Mouse (Mus musculus): ENCODE results near the gene Srarp. TPM values are rescaled to one million over a fixed set of nuclear protein-coding genes. Genes with fewer than 3 reads are reported as not detected.

Srarp gene
- total RNA-seq, 2 experiments from 2014 or later: 0.31 to 0.67 TPM

DNA sequence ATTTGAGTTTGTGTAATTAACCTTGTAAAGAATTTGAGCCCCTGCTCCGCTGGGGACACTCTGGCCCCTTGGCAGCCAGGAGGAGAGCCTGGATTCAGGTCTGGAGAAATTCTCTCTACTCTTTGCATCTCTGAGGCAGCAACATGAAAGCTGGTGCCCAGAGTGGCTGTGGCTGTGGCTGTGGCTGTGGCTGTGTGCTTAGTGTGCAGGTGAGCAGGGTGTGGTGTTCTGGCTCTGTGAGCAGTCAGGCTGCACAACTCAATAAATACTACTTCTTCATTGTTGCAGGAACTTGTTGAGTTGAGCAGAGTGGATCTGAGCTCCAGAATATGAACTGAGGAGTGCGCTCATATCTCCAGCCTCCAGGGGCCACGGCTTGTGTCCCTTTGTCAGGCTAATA, 23.0 kb upstream of the Srarp start:
- intact Hi-C loops (cut with DNase I): no loop called here

GRCm38 (mm10) chr4:141458236-141458635, 22.3 kb upstream of the Srarp start:
- intact Hi-C loops (cut with DNase I): no loop called here
- peak; percentile 53 to 66 for DNase-seq

More for the DNA sequence above, 23.0 kb upstream of the Srarp start:
- no peak for DNase-seq

DNA sequence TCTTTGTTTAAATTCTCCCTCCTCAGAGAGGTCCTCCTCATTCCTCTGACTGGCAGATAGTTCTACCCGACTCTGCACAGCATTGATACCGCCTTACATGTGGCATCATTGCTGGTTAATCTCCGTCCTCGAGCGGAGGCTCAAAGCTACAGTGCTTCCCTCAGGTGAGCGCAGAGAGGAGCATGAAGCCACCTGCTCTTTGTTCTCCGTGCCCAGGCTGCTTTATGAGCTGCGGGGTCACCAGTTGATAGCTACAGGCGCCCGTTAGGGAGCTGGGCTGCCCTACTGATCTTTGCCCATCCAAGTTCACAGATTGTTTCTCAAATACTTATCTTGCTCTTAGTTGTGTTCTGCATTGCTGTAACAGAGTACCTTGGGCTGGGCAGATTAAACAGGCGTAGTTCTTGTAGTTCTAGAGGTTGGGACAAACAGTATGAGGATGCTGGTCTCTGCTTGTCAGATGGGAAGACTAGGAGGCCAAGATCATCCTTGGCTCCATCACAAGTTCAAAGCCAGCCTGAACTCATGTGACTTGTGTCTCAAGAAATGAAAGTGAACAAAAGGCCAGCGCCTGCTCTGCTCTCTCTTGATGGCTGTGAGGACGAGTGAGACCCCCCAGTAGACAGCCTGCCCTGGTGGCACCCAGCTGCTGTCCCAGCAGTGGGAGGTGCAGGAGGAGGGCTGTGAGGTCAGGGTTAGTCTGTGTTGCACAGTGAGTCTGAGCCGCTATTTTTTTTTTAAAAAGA, 20.5 kb upstream of the Srarp start:
- intact Hi-C loops (cut with DNase I): no loop called here
- no peak for DNase-seq

DNA sequence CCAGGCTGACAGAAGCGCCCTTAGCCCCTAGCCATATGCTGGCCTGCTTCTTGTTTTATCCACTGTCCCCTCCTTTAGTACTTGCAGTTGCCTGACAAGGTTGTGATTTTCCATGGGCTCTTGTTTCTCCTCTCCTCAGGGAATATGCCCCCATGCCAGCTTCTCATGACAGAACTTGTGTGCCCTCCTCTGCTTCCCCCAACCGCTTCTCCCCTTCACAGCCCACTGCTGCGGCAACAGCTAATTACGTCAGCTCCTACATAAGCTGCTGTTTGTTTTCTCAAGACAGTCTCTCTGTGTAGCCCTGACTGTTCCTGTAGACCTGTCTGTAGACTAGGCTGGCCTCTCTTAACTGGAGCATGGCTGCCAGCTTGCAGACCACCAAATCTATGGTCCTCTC, 19.6 kb upstream of the Srarp start:
- DNase-seq: no peak
- intact Hi-C loops (cut with DNase I): no loop called here

DNA sequence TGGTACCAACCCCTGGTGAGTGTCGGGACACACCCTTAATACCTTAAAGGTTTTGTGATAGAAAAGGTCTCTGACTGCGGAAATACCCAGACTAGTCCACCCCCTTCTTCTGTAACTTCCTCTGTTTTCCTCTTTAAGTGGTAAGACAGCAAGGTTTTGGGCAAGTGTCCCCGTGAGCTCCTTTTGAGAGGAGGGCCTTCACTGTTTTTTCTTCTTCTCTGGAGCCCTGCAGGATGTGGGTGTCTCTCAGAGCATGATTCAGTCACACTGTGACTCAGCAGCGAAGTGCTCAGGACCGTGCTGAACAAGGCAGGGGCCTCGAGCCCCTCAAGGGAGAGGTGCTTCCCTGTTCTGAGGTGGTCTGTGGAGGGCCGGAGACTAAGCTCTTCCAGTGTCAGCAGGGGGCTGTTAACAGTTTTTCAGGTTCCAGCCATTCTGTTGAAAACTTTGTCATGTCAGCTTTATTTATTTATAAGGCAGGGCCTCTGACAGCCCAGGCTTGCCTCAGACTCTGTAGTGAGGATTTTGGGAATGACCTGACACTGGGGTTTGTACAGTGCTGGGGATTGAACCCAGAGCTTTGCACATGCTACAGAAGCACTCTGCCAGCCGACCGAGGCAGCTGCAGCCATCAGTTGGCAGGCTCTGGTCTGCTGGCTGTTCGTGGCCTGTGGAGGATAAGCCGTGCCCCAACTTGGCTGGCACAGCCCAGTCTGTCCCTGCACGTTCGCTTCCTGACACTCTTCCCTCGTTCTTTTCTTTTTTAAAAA, 18.9 kb upstream of the Srarp start:
- intact Hi-C loops (cut with DNase I): no loop called here
- DNase-seq: no peak

DNA sequence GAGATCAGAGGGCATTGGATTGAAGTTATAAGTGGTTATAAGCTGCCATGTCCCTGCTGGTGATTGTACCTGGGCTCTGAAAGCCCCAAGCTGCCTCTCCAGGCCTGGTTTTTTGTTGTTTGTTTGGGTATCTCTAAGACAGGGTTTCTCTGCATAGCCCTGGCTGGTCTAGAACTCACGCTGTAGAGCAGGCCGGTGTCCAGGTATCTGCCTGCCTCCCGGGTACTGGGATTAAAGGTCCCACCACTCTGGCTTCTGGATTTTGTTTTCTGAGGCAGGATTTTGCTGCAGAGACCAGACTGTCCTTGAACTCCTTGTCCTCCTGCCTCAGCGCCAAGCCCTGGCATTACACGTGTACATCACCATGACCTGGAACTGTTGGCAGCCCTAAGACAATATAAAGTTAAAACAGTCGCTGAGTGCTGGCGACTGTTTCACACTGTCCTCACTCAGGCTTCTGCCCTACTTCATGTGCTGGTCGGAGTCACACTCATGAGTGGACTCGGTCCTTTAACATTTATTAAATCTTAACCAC, 16.1 kb upstream of the Srarp start:
- no peak for DNase-seq
- intact Hi-C loops (cut with DNase I): no loop called here

- intact Hi-C loops (cut with DNase I): no loop called here
- no peak for DNase-seq
These were observed 15.3 kb upstream of the Srarp start for GRCm38 (mm10) chr4:141451251-141451650.

DNA sequence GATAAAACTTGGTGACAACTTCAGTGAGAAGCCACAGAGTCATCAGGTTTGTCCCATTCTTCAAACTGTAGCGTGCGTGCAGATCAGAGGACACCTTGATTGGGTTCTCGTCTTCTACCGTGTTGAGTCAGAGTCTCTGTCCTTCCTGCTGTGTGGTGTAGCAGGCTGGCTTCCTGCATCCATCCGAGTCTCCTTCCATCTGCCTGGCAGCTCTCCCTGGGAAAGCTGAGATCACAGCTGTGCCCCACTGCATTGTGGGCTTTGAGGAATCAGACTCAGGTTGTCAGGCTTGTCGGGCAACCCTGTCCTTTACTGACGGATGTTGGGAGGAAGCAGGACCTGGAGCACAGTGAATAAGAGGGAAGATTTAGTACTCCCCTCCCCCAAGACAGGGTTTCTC, 10.3 kb upstream of the Srarp start:
- intact Hi-C loops (cut with DNase I): no loop called here
- no peak for DNase-seq

GRCm38 (mm10) chr4:141445328-141445720, 9.4 kb upstream of the Srarp start:
- DNase-seq: no peak
- intact Hi-C loops (cut with DNase I): no loop called here

GRCm38 (mm10) chr4:141444451-141445327, 8.8 kb upstream of the Srarp start, which contains the start of gene Zbtb17:
Zbtb17 (plus strand) TSS chr4:141444654.
- intact Hi-C loops (cut with DNase I): no loop called here
- DNase-seq: peak; percentile 83 to 86

- intact Hi-C loops (cut with DNase I): no loop called here
- DNase-seq: no peak
These were observed 7.9 kb upstream of the Srarp start for GRCm38 (mm10) chr4:141443641-141444429.

DNA sequence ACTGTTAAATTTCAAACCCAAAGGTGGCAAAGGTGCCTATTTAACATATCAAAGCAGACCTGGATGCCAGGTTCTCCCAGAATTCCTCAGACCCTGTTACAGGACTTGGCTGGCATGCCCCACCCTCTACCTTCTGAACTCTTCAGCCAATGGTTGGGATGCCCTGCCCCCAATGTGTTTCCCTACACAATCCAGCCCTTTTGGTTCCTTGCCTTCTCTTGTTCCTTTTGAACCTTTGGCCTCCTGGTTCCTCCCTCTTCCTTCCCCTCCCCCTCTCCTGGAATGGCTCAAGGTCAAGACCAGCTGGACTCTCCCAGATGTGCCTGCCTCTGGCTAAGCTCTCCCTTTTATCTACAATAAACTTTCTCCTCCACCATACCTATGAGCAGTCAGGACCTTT, 5.0 kb upstream of the Srarp start:
- no peak for DNase-seq
- intact Hi-C loops (cut with DNase I): no loop called here

GRCm38 (mm10) chr4:141439083-141439803, 3.3 kb upstream of the Srarp start:
- intact Hi-C loops (cut with DNase I): no loop called here
- DNase-seq: no peak

- no peak for DNase-seq
- intact Hi-C loops (cut with DNase I): loop anchor here (5.0 kb wide), 1 partner anchor 74 kb away; no protein-coding TSS in a partner anchor
These were observed 2.7 kb downstream of the Srarp start for GRCm38 (mm10) chr4:141433191-141433590.

DNA sequence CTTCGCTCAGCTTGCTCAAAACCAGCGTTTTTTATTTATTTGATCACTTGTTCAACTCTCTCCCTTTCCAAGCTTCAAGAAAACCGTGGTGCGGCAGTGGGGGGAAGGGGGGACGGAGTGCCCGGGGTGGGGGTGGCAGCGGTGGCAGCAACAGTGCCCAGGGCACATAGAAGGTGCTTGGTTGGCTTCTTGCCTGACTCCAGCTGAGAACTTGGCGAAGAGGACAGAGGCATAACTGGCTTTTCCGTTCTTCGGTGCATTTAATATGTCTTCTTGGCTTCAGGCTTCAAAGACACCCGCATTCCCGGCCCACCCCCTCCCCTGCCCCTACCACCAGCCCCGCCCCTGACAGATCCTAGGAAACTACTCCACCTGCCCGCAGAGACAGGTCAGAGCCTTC, 3.2 kb downstream of the Srarp start:
- intact Hi-C loops (cut with DNase I): loop anchor here (5.0 kb wide), 1 partner anchor 75 kb away; no protein-coding TSS in a partner anchor
- DNase-seq: no peak

DNA sequence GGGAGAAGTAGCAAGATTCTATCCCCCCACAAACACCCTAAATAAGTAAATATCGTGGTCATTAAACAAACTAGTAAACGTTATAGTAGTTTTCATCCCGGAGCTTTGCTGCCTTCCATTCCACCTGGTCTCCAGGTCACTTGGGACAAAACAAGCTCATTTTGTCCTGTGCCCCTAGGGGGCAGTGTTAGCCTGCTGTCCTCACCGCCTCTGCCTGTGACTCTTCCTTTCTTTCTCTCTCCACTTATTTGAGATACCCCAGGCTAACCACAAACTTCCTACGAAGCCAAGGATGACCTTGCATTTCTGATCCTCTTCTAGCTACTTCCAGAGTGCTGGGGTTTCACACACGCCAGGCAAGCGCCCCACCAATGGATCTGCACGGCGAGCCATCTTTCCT, 4.9 kb downstream of the Srarp start:
- DNase-seq: peak; percentile 61 to 68
- intact Hi-C loops (cut with DNase I): loop anchor here (2.0 to 5.0 kb wide), 3 partner anchors 26 to 130 kb away; no protein-coding TSS in a partner anchor

- no peak for DNase-seq
- intact Hi-C loops (cut with DNase I): loop anchor here (2.0 to 5.0 kb wide), 3 partner anchors 25 to 131 kb away; no protein-coding TSS in a partner anchor
These were observed 6.1 kb downstream of the Srarp start for GRCm38 (mm10) chr4:141429847-141430246.

DNA sequence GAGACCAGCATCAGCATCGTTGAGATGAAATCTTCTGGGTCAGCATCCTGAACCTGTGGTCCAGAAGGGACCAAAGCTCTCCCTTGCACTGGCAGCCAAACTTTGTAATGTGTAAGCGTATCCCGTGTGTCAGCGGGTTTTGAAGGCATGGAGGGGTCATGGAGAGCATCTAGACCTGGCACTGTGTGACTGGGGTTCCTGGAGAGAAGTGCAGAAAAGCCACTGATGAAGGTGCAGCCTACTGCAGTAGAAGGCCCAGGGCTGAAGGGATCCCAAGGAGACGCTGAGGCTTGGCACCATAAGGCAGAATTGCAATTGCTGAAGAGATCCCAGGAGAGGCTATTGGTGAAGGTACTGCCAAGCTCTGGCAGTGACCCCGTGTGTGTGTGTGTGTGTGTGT, 6.5 kb downstream of the Srarp start:
- no peak for DNase-seq

DNA sequence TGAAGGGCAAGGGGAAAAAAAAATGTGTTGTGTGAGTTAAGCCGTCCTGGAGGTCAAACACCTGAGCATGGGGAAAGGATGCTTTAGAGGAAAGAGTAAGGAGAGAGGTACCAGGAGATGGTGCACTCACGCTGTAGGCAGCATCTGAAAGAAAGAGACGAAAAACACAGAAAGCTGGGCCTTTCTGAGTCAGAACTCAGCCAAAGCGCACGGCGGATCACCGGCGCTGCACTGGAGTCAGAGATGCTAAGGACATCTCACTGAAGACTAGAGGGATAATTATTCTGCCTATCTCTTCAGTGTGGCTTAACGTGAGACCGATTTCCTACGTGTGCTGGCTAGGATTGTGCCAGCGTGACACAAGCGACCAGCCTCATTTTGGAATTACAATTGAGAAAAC, 8.0 kb downstream of the Srarp start:
- intact Hi-C loops (cut with DNase I): no loop called here
- DNase-seq: no peak

More for the DNA sequence above, 6.5 kb downstream of the Srarp start:
- intact Hi-C loops (cut with DNase I): no loop called here

All from gastrocnemius, postnatal 36 days (tissue).